Mouse (Mus musculus): ENCODE results near the gene Pramel1.
A peak's percentile ranks its signal among the peaks of the same experiment; 100 is the strongest.
"Not testable (repeated sequence)": the region's sequence is repeated elsewhere in the genome, so short reads cannot be mapped to it uniquely, and the experiment has no call there.

The Pramel1 gene

DNA sequence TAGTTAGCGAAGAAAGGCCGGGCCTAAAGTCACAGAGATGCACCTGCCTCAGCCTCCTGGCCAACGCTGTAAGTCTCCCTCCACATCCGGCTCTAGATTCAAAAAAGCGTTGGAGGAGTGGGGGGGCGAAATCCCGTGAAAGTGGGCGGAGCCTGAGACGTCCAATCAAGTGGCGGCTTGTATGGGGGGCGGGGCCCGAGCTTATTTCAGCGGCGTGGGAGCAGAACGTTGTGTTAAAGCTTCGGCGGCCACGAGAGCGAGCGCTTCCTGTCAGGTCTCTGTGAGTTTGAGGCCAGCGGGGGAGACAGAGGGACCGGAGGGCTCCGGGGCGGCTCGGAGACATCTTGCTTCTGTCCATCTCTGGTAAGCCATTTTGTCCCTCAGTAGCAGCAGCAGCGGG lies at the start of gene Pramel1:
Pramel1 (plus strand) TSS at position 248 of the 400 bp plus-strand sequence.
- DNase-seq (ENCODE audit: low read depth in 2 of 2, low spot score in 2 of 2) = no peak

DNA sequence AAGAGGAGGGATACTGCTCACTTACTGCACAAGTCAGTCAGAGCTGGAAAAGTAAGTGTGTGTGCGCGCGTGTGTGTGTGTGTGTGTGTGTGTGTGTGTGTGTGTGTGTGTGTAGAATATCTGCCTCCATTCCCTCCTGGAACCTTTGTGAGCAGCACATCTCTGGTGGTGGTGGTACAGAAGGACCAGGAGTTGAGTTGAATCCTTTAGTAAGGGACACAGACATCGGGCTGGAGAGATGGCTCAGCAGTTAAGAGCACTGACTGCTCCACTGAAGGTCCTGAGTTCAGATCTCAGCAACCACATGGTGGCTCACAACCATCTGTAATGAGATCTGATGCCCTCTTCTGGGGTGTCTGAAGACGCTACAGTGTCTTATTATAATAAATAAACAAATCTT lies 48.7 kb upstream of the Pramel1 start:
- DNase-seq (ENCODE audit: low read depth in 2 of 2, low spot score in 2 of 2) = not testable (repeated sequence)

DNA sequence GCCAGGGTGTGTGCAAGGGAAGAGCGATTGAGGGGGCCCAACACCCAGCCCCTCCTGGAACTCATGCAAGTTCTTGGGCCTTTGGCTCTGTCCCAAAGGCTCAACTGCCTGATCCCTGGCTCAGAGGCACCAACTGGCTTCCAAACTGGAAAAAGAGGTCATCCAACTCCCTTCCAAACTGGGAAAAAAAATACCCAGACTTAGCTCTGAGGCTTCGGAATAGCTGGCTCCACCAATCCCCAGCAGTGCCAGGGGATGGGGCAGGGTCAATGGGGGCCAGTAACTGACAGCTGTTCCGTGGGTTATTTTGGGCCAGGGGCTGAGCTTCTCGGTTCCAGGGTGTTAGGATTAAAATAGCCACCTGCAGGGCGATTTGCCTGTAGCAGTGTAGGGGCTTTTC lies 45.5 kb upstream of the Pramel1 start:
- no peak for DNase-seq (ENCODE audit: low read depth in 2 of 2, low spot score in 2 of 2)

- no peak for DNase-seq (ENCODE audit: low read depth in 2 of 2, low spot score in 2 of 2)
These were observed 44.7 kb upstream of the Pramel1 start, which contains the start of gene Lrrc38 for GRCm38 (mm10) chr4:143349484-143349906. Gene Lrrc38 (plus strand): TSS chr4:143349757.

DNA sequence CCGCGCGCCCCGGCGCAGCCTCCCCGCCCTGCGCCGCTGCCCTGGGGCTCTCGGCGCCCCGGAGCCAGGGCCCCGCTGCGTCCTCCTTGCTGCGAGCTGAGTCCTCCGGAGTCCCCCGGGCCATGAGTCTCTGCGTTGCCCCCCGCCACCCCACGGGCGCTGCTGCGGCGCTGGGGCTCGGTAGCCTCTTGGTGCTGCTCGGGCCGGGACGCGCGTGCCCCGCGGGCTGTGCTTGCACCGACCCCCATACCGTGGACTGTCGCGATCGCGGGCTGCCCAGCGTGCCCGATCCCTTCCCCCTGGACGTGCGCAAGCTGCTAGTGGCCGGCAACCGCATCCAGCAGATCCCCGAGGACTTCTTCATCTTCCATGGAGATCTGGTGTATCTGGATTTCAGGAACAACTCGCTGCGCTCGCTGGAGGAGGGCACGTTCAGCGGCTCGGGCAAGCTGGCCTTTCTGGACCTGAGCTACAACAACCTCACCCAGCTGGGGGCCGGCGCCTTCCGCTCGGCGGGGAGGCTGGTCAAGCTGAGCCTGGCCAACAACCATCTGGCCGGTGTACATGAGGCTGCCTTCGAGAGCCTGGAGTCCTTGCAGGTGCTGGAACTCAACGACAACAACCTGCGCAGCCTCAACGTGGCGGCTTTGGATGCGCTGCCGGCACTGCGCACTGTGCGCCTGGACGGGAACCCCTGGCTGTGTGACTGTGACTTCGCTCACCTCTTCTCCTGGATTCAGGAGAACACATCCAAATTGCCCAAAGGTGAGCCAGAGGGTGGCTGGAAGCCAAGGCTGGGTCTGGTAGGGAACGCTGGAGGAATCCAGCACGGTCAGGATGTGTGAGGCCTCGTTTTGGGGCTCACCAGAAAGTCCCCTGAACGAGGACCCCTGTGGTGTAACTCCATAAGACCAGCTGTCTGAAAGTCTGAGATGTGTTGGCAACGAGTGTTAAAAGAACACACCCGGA lies 43.9 kb upstream of the Pramel1 start:
- no peak for DNase-seq (ENCODE audit: low read depth in 2 of 2, low spot score in 2 of 2)

- no peak for DNase-seq (ENCODE audit: low read depth in 2 of 2, low spot score in 2 of 2)
These were observed 41.9 kb upstream of the Pramel1 start for GRCm38 (mm10) chr4:143352301-143352700.

DNA sequence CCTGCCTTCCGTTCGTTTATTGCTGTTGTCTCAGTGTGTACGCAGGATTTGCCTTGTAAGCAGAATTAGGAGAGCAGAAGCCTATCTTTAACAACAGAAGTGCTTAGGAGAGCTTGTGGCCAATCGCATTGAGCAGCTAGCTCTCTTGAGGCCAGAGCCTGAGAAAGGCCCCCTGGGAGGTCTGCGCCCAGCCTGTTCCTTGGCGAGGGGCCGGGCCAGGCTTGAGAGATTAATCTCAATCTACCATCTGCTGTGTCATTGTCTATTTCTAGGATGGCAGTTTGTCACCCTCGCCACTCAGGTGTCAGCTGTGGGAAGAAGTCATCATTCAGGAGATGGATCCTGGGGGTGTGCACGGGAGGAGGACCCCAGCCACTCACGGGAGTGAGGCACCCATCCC lies 32.7 kb upstream of the Pramel1 start:
- DNase-seq (ENCODE audit: low read depth in 2 of 2, low spot score in 2 of 2) = no peak

DNA sequence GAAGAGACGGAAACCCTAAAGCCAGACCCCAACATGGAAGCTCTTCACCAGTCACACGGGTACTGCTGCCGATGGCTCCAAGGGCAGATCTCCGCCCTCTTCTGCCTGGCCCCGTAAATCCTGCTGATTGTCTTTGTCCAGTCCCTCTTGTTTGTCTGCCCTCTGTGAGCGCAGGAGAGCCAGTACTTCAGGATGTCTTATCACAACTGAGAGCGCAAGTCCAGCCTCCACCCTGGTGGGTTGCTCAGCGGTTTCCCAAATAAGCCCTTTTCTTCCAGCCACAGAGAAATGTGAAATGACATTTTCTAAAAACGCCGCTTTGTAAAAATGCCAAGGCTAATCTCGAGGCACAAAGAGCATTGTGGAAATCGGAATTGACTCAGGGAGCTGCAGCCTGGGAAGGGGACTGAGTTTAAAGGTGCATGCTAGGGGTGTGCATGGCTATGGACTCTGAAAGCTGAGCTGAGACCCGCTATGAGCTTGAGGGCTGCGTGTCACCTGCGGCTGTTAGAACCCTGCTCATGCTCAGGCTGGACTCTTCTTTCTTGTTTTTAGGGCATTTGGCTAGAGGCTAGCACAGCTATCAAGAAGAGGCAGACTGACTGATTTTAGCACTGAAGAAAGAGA lies 27.7 kb upstream of the Pramel1 start:
- DNase-seq (ENCODE audit: low read depth in 2 of 2, low spot score in 2 of 2) = no peak

- DNase-seq (ENCODE audit: low read depth in 2 of 2, low spot score in 2 of 2) = no peak
These were observed 14.7 kb upstream of the Pramel1 start for GRCm38 (mm10) chr4:143379480-143379879.

- DNase-seq (ENCODE audit: low read depth in 2 of 2, low spot score in 2 of 2) = no peak
These were observed 14.1 kb upstream of the Pramel1 start for GRCm38 (mm10) chr4:143379931-143380715.

DNA sequence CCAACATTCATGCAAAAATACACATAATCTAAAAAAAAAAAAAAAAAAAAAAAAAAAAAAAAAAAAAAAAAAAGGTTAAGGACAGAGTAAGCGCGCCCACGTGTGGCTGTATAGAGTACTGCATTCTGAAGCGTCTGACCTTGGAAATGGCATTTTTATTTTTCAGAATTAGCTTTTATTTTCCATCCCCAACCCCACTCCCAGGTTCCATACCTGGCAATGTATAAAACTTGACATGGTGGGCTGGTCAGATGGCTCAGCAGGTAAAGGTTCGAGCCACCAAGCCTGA lies 13.6 kb upstream of the Pramel1 start:
- no peak for DNase-seq (ENCODE audit: low read depth in 2 of 2, low spot score in 2 of 2)

- no peak for DNase-seq (ENCODE audit: low read depth in 2 of 2, low spot score in 2 of 2)
These were observed 12.1 kb upstream of the Pramel1 start for GRCm38 (mm10) chr4:143382163-143382562.

GRCm38 (mm10) chr4:143383646-143384045 lies 10.6 kb upstream of the Pramel1 start:
- DNase-seq (ENCODE audit: low read depth in 2 of 2, low spot score in 2 of 2) = no peak

- DNase-seq (ENCODE audit: low read depth in 2 of 2, low spot score in 2 of 2) = no peak
These were observed 5.1 kb upstream of the Pramel1 start for GRCm38 (mm10) chr4:143388955-143389702.

DNA sequence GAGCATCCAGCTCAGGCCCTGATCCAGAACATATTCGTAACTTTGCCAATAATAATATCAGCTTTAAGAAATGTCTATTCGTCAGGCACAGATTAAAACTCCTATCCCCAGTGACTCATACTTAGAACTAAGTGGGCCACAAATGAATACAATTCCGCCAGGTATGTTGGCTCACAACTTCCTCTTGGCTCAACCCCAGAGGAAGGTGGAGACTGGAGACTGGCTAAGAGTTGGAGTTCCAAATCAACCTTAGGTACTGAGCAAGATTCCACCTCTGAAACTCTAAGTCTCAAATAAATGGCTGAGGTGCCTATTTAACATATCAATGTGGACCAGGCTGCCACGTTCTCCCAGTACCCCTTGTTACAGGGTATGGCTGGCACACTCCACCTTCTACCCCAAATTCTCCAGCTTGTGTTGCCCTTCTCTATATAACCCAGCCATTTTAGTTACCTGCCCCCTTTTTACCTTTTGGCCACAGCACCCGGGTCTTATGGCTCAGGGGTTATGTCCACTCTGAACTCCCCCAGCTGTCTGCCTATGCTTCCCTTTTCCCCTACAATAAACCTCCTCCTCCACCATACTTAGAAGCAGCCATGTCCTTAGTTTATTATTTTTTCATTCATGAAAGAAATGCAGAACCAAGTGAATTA lies 17.5 kb downstream of the Pramel1 start:
- peak in 1 of 2 experiments; percentile 10 for DNase-seq (ENCODE audit: low read depth in 2 of 2, low spot score in 2 of 2)

DNA sequence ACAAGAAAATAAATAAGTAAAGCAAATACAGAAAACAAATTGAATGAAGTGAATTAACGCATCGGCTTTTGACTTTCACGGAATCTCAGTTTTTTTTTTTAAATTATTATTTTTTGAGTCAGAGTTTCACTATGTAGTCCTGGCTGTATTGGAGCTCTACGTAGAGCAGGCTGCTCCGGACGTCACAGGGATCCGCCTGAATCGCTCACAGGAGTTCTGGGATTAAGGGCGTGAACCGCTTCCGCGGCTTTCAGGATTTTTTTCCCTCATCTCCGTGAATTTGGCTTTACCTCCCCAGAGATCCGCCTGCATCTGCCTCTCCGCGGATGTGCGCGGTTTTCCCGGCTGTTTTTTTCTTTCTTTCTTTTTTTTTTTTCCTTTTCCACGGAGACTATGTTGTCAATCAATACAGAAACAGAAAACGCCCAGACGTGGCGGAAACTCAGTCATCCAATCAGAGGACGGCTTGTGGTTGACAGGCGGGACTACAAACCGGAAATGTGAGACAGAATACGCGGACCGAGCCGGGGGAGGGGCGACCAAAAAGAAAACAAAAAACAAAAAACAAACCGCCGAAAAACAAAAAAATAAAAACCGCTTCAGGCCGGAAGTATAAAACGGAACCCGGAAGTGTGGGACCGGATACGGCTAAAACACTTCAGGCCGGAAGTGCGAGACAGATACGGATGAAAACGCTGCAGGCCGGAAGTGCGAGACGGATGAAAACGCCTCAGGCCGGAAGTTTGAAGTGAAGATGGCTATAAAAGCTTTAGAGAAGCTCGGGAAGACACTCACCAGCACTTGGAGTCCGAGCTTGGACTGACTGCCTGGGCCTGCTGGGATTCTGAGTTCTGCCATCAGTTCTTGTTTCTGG lies 18.2 kb downstream of the Pramel1 start, which contains the start of gene Pramef8:
Pramef8 (plus strand) TSS at position 208 of the 874 bp plus-strand sequence.
- DNase-seq (ENCODE audit: low read depth in 2 of 2, low spot score in 2 of 2) = peak; percentile 81 to 88

GRCm38 (mm10) chr4:143413621-143414020 lies 19.4 kb downstream of the Pramel1 start:
- DNase-seq (ENCODE audit: low read depth in 2 of 2, low spot score in 2 of 2) = no peak

GRCm38 (mm10) chr4:143414121-143414520 lies 19.9 kb downstream of the Pramel1 start:
- DNase-seq (ENCODE audit: low read depth in 2 of 2, low spot score in 2 of 2) = no peak

- DNase-seq (ENCODE audit: low read depth in 2 of 2, low spot score in 2 of 2) = not testable (repeated sequence)
These were observed 32.5 kb downstream of the Pramel1 start for GRCm38 (mm10) chr4:143426770-143427169.
